Mouse (Mus musculus) lung, postnatal 4 days (tissue): Measurements from ENCODE around the gene Samd9l.
A peak's percentile ranks its signal among the peaks of the same experiment; 100 is the strongest.
"Not testable (repeated sequence)": the region's sequence is repeated elsewhere in the genome, so short reads cannot be mapped to it uniquely, and the experiment has no call there.

Experiments used
- DNase-seq, 2 experiments: peaks; one replicate each; pipeline ENCODE4 v3.0.0; 2021

The Samd9l gene

GRCm38 (mm10) chr6:3399340-3400068, at the start of gene Samd9l:
TSS of gene Samd9l (minus strand) at chr6:3399572.
- DNase-seq, result peak; percentile 31 to 87

- peak; percentile 34 to 75 for DNase-seq
These were observed 48.0 kb upstream of the Samd9l start for GRCm38 (mm10) chr6:3447404-3447803.

- DNase-seq, result no peak
These were observed 44.5 kb upstream of the Samd9l start for GRCm38 (mm10) chr6:3443905-3444304.

- no peak for DNase-seq
These were observed 36.7 kb upstream of the Samd9l start for GRCm38 (mm10) chr6:3436087-3436486.

- not testable (repeated sequence) for DNase-seq
These were observed 31.6 kb upstream of the Samd9l start for GRCm38 (mm10) chr6:3430976-3431375.

GRCm38 (mm10) chr6:3427047-3427446, 27.7 kb upstream of the Samd9l start:
- DNase-seq, result no peak

- not testable (repeated sequence) for DNase-seq
These were observed 26.0 kb upstream of the Samd9l start for GRCm38 (mm10) chr6:3425333-3425732.

GRCm38 (mm10) chr6:3424613-3425277, 25.4 kb upstream of the Samd9l start:
- peak; percentile 58 to 80 for DNase-seq

- not testable (repeated sequence) for DNase-seq
These were observed 2.0 kb downstream of the Samd9l start for GRCm38 (mm10) chr6:3397182-3397906.

GRCm38 (mm10) chr6:3395921-3396611, 3.3 kb downstream of the Samd9l start:
- DNase-seq, result peak in 1 of 2 experiments; percentile 9

GRCm38 (mm10) chr6:3389995-3390394, 9.4 kb downstream of the Samd9l start:
- no peak for DNase-seq

- no peak for DNase-seq
These were observed 12.8 kb downstream of the Samd9l start for GRCm38 (mm10) chr6:3386565-3386964.

- not testable (repeated sequence) for DNase-seq
These were observed 14.6 kb downstream of the Samd9l start for GRCm38 (mm10) chr6:3384816-3385215.

GRCm38 (mm10) chr6:3384115-3384791, 15.1 kb downstream of the Samd9l start:
- DNase-seq, result peak in 1 of 2 experiments; percentile 38

- DNase-seq, result no peak
These were observed 20.2 kb downstream of the Samd9l start for GRCm38 (mm10) chr6:3379146-3379545.

GRCm38 (mm10) chr6:3376687-3377086, 22.7 kb downstream of the Samd9l start:
- no peak for DNase-seq

GRCm38 (mm10) chr6:3369527-3369926, 29.8 kb downstream of the Samd9l start:
- DNase-seq, result no peak

GRCm38 (mm10) chr6:3365609-3366008, 33.8 kb downstream of the Samd9l start:
- not testable (repeated sequence) for DNase-seq

GRCm38 (mm10) chr6:3345924-3346597, 53.3 kb downstream of the Samd9l start:
- DNase-seq, result peak in 1 of 2 experiments; percentile 58

GRCm38 (mm10) chr6:3345043-3345639, 54.2 kb downstream of the Samd9l start:
- DNase-seq, result not testable (repeated sequence)

GRCm38 (mm10) chr6:3343603-3344247, 55.6 kb downstream of the Samd9l start:
- not testable (repeated sequence) for DNase-seq
